Mouse (Mus musculus): ENCODE results near the gene Mdga1. TPM values are rescaled to one million over a fixed set of nuclear protein-coding genes. Genes with fewer than 3 reads are reported as not detected.

The Mdga1 gene
- polyA plus RNA-seq, 1 experiment from 2014 or later, result 1.9 TPM

DNA sequence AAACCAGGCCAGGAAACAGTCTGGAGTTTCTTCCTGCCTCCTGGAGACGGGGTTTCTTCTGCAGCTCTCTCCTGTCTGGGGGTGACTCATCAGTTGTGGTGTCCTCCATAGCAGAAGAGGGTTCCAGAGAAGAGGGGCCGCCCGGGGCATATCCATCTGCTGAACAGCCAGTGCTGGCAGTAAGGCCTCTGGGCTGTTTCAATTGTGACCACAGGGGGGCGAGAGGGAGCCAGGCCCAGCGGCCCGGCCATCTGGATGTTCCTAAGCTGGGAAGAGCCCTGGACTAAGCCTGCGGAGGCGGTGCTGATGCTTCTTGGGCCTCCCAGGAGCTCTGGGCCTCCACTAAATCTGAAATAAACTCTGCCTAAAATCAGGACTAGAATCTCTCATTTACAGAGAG, 5.8 kb upstream of the Mdga1 start:
- no peak overlapping the region for H3K9ac ChIP-seq (ENCODE audit: low read length)
- no peak overlapping the region for H3K4me2 ChIP-seq (ENCODE audit: low read depth, severe bottlenecking)
- DNase-seq (ENCODE audit: low spot score) (peak; percentile 91), ATAC-seq (ENCODE audit: insufficient number of reproducible peaks, low FRiP score, low TSS enrichment, low read depth) (no peak)
- no peak overlapping the region for H3K4me3 ChIP-seq (ENCODE audit: low read depth, low read length)
- 7% methylated on average over 8 of the region's 8 CpGs for WGBS
- H3K4me1 ChIP-seq (ENCODE audit: control insufficient read depth, insufficient read depth, low read length), result no peaks in the 10 kb centered on the region
- H3K9me3 ChIP-seq (ENCODE audit: control insufficient read depth, low read length), result no peaks in the 10 kb centered on the region
- H3K27ac ChIP-seq (replicated peaks; ENCODE audit: low read depth, low read length), result no peak overlapping the region
- no peaks in the 10 kb centered on the region for H3K36me3 ChIP-seq (ENCODE audit: control insufficient read depth, insufficient read depth, low read length)
- H3K27me3 ChIP-seq (ENCODE audit: control insufficient read depth, insufficient read depth, low read length), result no peaks in the 10 kb centered on the region

GRCm38 (mm10) chr17:29973226-29973625, 3.3 kb upstream of the Mdga1 start:
- DNase-seq (ENCODE audit: low spot score) (no peak), ATAC-seq (ENCODE audit: insufficient number of reproducible peaks, low FRiP score, low TSS enrichment, low read depth) (no peak)
- H3K27ac ChIP-seq (replicated peaks; ENCODE audit: low read depth, low read length), result no peak overlapping the region
- H3K9me3 ChIP-seq (ENCODE audit: control insufficient read depth, low read length), result no peaks in the 10 kb centered on the region
- H3K4me1 ChIP-seq (ENCODE audit: control insufficient read depth, insufficient read depth, low read length), result no peaks in the 10 kb centered on the region
- H3K36me3 ChIP-seq (ENCODE audit: control insufficient read depth, insufficient read depth, low read length), result no peaks in the 10 kb centered on the region
- no peak overlapping the region for H3K4me3 ChIP-seq (ENCODE audit: low read depth, low read length)
- H3K9ac ChIP-seq (ENCODE audit: low read length), result no peak overlapping the region
- WGBS, result 95% methylated on average over 7 of the region's 7 CpGs
- no peak overlapping the region for H3K4me2 ChIP-seq (ENCODE audit: low read depth, severe bottlenecking)
- H3K27me3 ChIP-seq (ENCODE audit: control insufficient read depth, insufficient read depth, low read length), result no peaks in the 10 kb centered on the region

- no peak for ATAC-seq (ENCODE audit: insufficient number of reproducible peaks, low FRiP score, low TSS enrichment, low read depth)
- 51% methylated on average over 15 of the region's 15 CpGs for WGBS
- H3K4me2 ChIP-seq (ENCODE audit: low read depth, severe bottlenecking), result no peak overlapping the region
Observed at GRCm38 (mm10) chr17:29971761-29972432, 2.0 kb upstream of the Mdga1 start.

GRCm38 (mm10) chr17:29965506-29965905, 4.4 kb downstream of the Mdga1 start:
- H3K4me2 ChIP-seq (ENCODE audit: low read depth, severe bottlenecking), result no peak overlapping the region
- peaks cover 16% of the 10 kb centered on the region for H3K27me3 ChIP-seq (ENCODE audit: control insufficient read depth, insufficient read depth, low read length)
- H3K27ac ChIP-seq (replicated peaks; ENCODE audit: low read depth, low read length), result no peak overlapping the region
- DNase-seq (ENCODE audit: low spot score) (no peak), ATAC-seq (ENCODE audit: insufficient number of reproducible peaks, low FRiP score, low TSS enrichment, low read depth) (no peak)
- no peak overlapping the region for H3K9ac ChIP-seq (ENCODE audit: low read length)
- H3K9me3 ChIP-seq (ENCODE audit: control insufficient read depth, low read length), result no peaks in the 10 kb centered on the region
- no peak overlapping the region for H3K4me3 ChIP-seq (ENCODE audit: low read depth, low read length)
- 7% methylated on average over 5 of the region's 5 CpGs for WGBS
- no peaks in the 10 kb centered on the region for H3K36me3 ChIP-seq (ENCODE audit: control insufficient read depth, insufficient read depth, low read length)
- peaks cover 15% of the 10 kb centered on the region for H3K4me1 ChIP-seq (ENCODE audit: control insufficient read depth, insufficient read depth, low read length)

More at GRCm38 (mm10) chr17:29971761-29972432, 2.0 kb upstream of the Mdga1 start:
- Histone ChIP-seq H3K4me1 (ENCODE audit: control insufficient read depth, insufficient read depth, low read length) (no peaks in the 10 kb centered on the region), H3K36me3 (ENCODE audit: control insufficient read depth, insufficient read depth, low read length) (no peaks in the 10 kb centered on the region), H3K9me3 (ENCODE audit: control insufficient read depth, low read length) (no peaks in the 10 kb centered on the region), H3K4me3 (ENCODE audit: low read depth, low read length) (no peak overlapping the region), H3K27me3 (ENCODE audit: control insufficient read depth, insufficient read depth, low read length) (no peaks in the 10 kb centered on the region), H3K9ac (ENCODE audit: low read length) (no peak overlapping the region), H3K27ac (replicated peaks; ENCODE audit: low read depth, low read length) (no peak overlapping the region)
- no peak for DNase-seq (ENCODE audit: low spot score)

- Histone ChIP-seq H3K4me1 (ENCODE audit: control insufficient read depth, insufficient read depth, low read length) (peaks cover 15% of the 10 kb centered on the region), H3K9me3 (ENCODE audit: control insufficient read depth, low read length) (peaks cover 5% of the 10 kb centered on the region; the same call in 1 of the 2 replicates), H3K4me3 (ENCODE audit: low read depth, low read length) (no peak overlapping the region), H3K36me3 (ENCODE audit: control insufficient read depth, insufficient read depth, low read length) (no peaks in the 10 kb centered on the region), H3K27ac (replicated peaks; ENCODE audit: low read depth, low read length) (no peak overlapping the region), H3K4me2 (ENCODE audit: low read depth, severe bottlenecking) (peak overlapping the region; percentile 1; the same call in 1 of the 2 replicates), H3K9ac (ENCODE audit: low read length) (no peak overlapping the region), H3K27me3 (ENCODE audit: control insufficient read depth, insufficient read depth, low read length) (peaks cover 16% of the 10 kb centered on the region)
- no peak for DNase-seq (ENCODE audit: low spot score)
- ATAC-seq (ENCODE audit: insufficient number of reproducible peaks, low FRiP score, low TSS enrichment, low read depth), result no peak
- 4% methylated on average over 11 of the region's 11 CpGs for WGBS
Observed at GRCm38 (mm10) chr17:29963730-29964259, 6.1 kb downstream of the Mdga1 start.

DNA sequence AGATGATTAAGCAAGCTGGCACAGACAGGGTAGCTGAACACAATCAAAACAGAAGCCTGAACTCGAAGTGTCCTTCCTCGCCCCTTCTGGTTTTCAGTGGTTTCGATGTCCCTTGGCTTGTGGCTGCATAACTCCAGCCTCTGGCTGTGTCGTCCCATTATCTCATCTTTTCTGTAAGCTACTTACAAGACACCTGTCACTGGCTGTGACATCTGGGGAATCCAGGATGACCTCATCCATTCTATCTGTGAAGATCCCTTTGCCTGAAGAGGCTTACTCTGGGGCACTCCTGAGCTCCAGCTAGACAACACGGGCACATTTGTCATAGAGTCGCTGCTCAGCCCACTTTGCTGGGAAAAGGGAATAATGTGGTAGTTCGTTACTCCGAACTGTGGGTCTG, 14.0 kb downstream of the Mdga1 start:
- Histone ChIP-seq H3K36me3 (ENCODE audit: control insufficient read depth, insufficient read depth, low read length) (no peaks in the 10 kb centered on the region), H3K4me2 (ENCODE audit: low read depth, severe bottlenecking) (no peak overlapping the region), H3K4me3 (ENCODE audit: low read depth, low read length) (no peak overlapping the region), H3K9ac (ENCODE audit: low read length) (no peak overlapping the region), H3K27me3 (ENCODE audit: control insufficient read depth, insufficient read depth, low read length) (no peaks in the 10 kb centered on the region), H3K9me3 (ENCODE audit: control insufficient read depth, low read length) (peaks cover 5% of the 10 kb centered on the region; the same call in 1 of the 2 replicates), H3K27ac (replicated peaks; ENCODE audit: low read depth, low read length) (no peak overlapping the region), H3K4me1 (ENCODE audit: control insufficient read depth, insufficient read depth, low read length) (peaks cover 2% of the 10 kb centered on the region)
- ATAC-seq (ENCODE audit: insufficient number of reproducible peaks, low FRiP score, low TSS enrichment, low read depth) (no peak), DNase-seq (ENCODE audit: low spot score) (no peak)
- 74% methylated on average over 8 of the region's 8 CpGs for WGBS

DNA sequence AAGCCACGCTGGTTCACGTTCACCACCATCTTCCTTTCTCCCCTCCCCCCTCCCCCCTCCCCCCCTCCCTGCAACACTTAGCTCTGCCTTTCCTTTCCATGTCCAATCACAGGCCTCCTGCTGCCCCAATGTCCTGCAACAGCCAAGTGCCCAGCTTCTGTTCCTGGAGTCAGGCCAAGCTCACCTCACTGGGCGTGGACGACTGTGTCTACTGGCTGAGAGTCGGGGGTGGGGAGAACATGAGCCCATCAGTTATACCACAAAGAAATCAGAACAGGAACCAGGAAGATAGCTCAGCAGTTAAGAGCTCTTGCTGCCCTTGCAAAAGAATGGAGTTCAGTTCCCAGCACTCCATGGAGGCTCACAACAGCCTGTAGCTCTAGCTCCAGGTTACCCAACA, 15.6 kb downstream of the Mdga1 start:
- no peak for ATAC-seq (ENCODE audit: insufficient number of reproducible peaks, low FRiP score, low TSS enrichment, low read depth)
- no peak for DNase-seq (ENCODE audit: low spot score)
- Histone ChIP-seq H3K9ac (ENCODE audit: low read length) (no peak overlapping the region), H3K9me3 (ENCODE audit: control insufficient read depth, low read length) (no peaks in the 10 kb centered on the region; the same call in 1 of the 2 replicates), H3K36me3 (ENCODE audit: control insufficient read depth, insufficient read depth, low read length) (no peaks in the 10 kb centered on the region), H3K4me3 (ENCODE audit: low read depth, low read length) (no peak overlapping the region), H3K4me1 (ENCODE audit: control insufficient read depth, insufficient read depth, low read length) (peaks cover 4% of the 10 kb centered on the region), H3K27me3 (ENCODE audit: control insufficient read depth, insufficient read depth, low read length) (no peaks in the 10 kb centered on the region), H3K27ac (replicated peaks; ENCODE audit: low read depth, low read length) (no peak overlapping the region), H3K4me2 (ENCODE audit: low read depth, severe bottlenecking) (no peak overlapping the region)
- WGBS, result 80% methylated on average over 5 of the region's 5 CpGs

- Histone ChIP-seq H3K9ac (ENCODE audit: low read length) (0 out of 2 replicates have a peak overlapping the region, but pooled peaks have one; percentile 13), H3K9me3 (ENCODE audit: control insufficient read depth, low read length) (no peaks in the 10 kb centered on the region), H3K4me1 (ENCODE audit: control insufficient read depth, insufficient read depth, low read length) (peaks cover 4% of the 10 kb centered on the region), H3K27me3 (ENCODE audit: control insufficient read depth, insufficient read depth, low read length) (no peaks in the 10 kb centered on the region), H3K4me2 (ENCODE audit: low read depth, severe bottlenecking) (no peak overlapping the region), H3K27ac (replicated peaks; ENCODE audit: low read depth, low read length) (no peak overlapping the region), H3K36me3 (ENCODE audit: control insufficient read depth, insufficient read depth, low read length) (no peaks in the 10 kb centered on the region), H3K4me3 (ENCODE audit: low read depth, low read length) (no peak overlapping the region)
- WGBS, result 42% methylated on average over 6 of the region's 6 CpGs
- ATAC-seq (ENCODE audit: insufficient number of reproducible peaks, low FRiP score, low TSS enrichment, low read depth) (no peak), DNase-seq (ENCODE audit: low spot score) (no peak)
Observed at GRCm38 (mm10) chr17:29951100-29951499, 18.8 kb downstream of the Mdga1 start.

Measured in limb, embryonic 11.5 days (tissue).